Mouse (Mus musculus) erythroblast, embryonic 14.5 days (primary cell): ENCODE results near the gene Lypla2.

ENCODE experiments used
- GATA1 ChIP-seq: IDR thresholded peaks from 2 replicates; pipeline ENCODE4 v1.6.1; 2012; ENCODE audit warnings: low read length, inconsistent platforms, mixed read lengths
- TAL1 ChIP-seq: IDR thresholded peaks from 3 replicates; pipeline ENCODE4 v1.6.1; 2012; ENCODE audit warnings: low read length, inconsistent platforms, mixed read lengths

GRCm38 (mm10) chr4:135976146-135976545 lies 3.7 kb upstream of the Lypla2 start:
- TF ChIP-seq TAL1 (no peak), GATA1 (no peak)
